Mouse (Mus musculus) B cell, adult (primary cell): ENCODE measurements around the gene Mlana. TPM values are rescaled to one million over a fixed set of nuclear protein-coding genes. Genes with fewer than 3 reads are reported as not detected.

Experiments
- total RNA-seq: library from RNA; stranded (reverse); gene quantifications from 4 replicates; pipeline ENCODE4 v1.2.4, GENCODE M21; 2023; ENCODE audit not compliant: inconsistent age

Mlana gene
- 0.78 TPM in 1 of 4 replicates, not detected in the others for total RNA-seq

GRCm38 (mm10) chr19:29697245-29697874 is at the start of gene Mlana:
Mlana (plus strand) TSS chr19:29697824.

Other genes starting within 250 kb of the Mlana start
- 52.9 to 58.9 TPM (median 56.0 TPM) in 4 replicates for gene Ric1, start 175.5 kb upstream of the Mlana start, total RNA-seq
- 22.8 to 25.6 TPM (median 25.0 TPM) in 4 replicates for gene Ermp1, start 49.4 kb upstream of the Mlana start, total RNA-seq
- gene 9930021J03Rik, start 108.2 kb downstream of the Mlana start, total RNA-seq, result 26.0 to 30.6 TPM (median 28.2 TPM) in 4 replicates
- gene Ranbp6, start 115.2 kb downstream of the Mlana start, total RNA-seq, result 25.5 to 28.3 TPM (median 27.5 TPM) in 4 replicates
- gene Il33, start 227.3 kb downstream of the Mlana start, total RNA-seq, result not detected in 4 replicates